Mouse (Mus musculus) forebrain, embryonic 12.5 days (tissue): Measurements from ENCODE around the gene Drg1. TPM values are rescaled to one million over a fixed set of nuclear protein-coding genes. Genes with fewer than 3 reads are reported as not detected.
A peak's percentile ranks its signal among the peaks of the same experiment; 100 is the strongest.

Source experiments
- ATAC-seq: fragments of 200-750 bp; cut with Nextera tagmentation; 2 replicates; pipeline ENCODE4 v1.8.0; 2017; ENCODE audit warnings: moderate TSS enrichment; ENCODE audit not compliant: low FRiP score
- H3K27ac ChIP-seq: fragments of 300-500 bp; sonication (generic); 2 replicates; pipeline ENCODE4 v1.5.1; 2016; ENCODE audit warnings: mild to moderate bottlenecking
- H3K27me3 ChIP-seq: fragments of 300-500 bp; sonication (generic); 2 replicates; pipeline ENCODE4 v1.6.1; 2016; ENCODE audit warnings: mild to moderate bottlenecking
- H3K36me3 ChIP-seq: fragments of 300-500 bp; sonication (generic); replicated peaks from 2 replicates; pipeline ENCODE4 v1.6.1; 2016; ENCODE audit warnings: mild to moderate bottlenecking
- H3K4me1 ChIP-seq: fragments of 300-500 bp; sonication (generic); 2 replicates; pipeline ENCODE4 v1.6.1; 2016
- H3K4me2 ChIP-seq: fragments of 300-500 bp; sonication (generic); 2 replicates; pipeline ENCODE4 v1.6.1; 2016; ENCODE audit warnings: mild to moderate bottlenecking, moderate library complexity
- H3K4me3 ChIP-seq: fragments of 300-500 bp; sonication (generic); replicated peaks from 2 replicates; pipeline ENCODE4 v1.5.1; 2016; ENCODE audit warnings: mild to moderate bottlenecking
- H3K9ac ChIP-seq: fragments of 300-500 bp; sonication (generic); 2 replicates; pipeline ENCODE4 v1.6.1; 2016; ENCODE audit warnings: mild to moderate bottlenecking
- H3K9me3 ChIP-seq: fragments of 300-500 bp; sonication (generic); 2 replicates; pipeline ENCODE4 v1.6.1; 2016
- WGBS: fragments of 180-500 bp; shearing (Covaris S2); methylation state at CpG from one replicate; pipeline ENCODE4 v1.1.7; 2016; 5-methylcytosine and 5-hydroxymethylcytosine counted together
- polyA plus RNA-seq: library from polyadenylated mRNA; unstranded; fragments of >200 nt; fragmentation: Nextera tagmentation; extraction: Ambion mirVana; gene quantifications from 2 replicates; pipeline ENCODE4 v1.2.1, GENCODE M21; 2016

Gene Drg1
- polyA plus RNA-seq, 1 experiment from 2014 or later: 268 TPM

DNA sequence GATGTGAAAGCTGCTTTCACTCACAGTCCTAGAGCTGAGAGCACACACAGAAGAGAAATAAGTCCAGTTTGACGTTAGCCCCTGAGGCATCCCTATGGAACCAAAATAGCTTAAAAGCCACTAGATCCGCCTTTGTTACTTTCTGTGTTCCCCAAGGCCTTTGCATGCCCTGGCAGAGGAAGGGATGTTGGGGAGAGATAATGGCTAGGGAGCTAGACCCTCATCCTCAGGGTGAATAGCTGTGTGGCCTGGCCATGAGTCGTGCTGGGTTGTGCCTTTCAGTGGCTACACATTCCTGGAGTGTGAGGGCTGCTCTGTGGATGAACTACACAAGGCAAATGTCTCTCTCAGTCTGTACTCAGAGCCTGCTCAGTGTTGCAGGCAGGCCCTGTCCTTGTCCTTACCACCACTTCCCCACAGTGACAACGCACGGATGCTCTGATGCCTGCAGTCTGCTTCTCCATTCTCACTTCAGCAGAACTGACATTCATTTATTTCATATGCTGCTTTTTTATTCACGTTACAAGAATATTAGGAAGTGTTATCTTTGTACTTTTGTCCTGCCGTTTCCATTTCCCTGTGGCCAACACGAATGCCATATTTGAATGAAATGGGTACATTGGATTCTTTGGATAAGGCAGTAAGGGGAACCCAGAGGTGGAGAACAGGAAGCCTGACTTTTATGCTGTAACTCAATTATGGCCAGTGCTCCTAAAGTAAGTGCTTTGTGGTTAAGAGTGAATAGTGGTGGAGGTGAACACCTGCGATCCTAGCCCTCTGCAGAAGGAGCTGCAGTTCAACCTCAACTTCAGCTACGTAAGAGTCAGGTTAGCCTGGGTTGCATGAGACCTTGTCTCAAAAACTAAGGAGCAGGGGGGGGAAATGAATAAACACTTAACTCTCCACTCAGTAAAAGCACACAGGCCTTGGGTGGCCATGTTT is 31.9 kb upstream of the Drg1 start:
- Histone ChIP-seq H3K9ac (no peak overlapping the region), H3K4me1 (peaks cover 40% of the 10 kb centered on the region), H3K4me3 (no peak overlapping the region), H3K9me3 (no peaks in the 10 kb centered on the region), H3K4me2 (no peak overlapping the region), H3K27ac (no peak overlapping the region), H3K27me3 (no peaks in the 10 kb centered on the region), H3K36me3 (peaks cover 98% of the 10 kb centered on the region)
- ATAC-seq: no peak
- WGBS: 92% methylated on average over 10 of the region's 10 CpGs

DNA sequence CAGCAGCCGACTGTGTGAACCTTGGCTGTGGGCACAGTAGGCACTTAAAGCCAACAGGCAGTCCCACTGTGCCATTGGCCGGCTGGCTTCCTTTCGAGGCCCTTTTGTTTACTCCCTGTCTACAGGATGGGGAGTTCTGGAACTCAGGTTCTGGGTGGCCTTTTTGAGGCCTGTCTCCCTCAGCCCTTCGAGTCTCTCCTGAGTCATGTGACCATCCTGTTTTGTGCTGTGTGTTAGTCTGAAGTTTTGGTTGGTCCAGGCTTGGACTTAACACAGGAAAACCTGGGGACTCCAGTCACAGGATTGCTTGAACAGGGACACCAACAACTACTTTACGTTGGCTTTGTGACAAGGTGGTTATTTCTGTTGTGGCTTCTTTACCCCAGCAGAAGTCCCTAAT is 29.8 kb upstream of the Drg1 start:
- Histone ChIP-seq H3K4me1 (peaks cover 44% of the 10 kb centered on the region), H3K27ac (no peak overlapping the region), H3K27me3 (no peaks in the 10 kb centered on the region), H3K9ac (peak overlapping the region; percentile 36; the same call in 1 of the 2 replicates), H3K4me2 (peak overlapping the region; percentile 89), H3K4me3 (peak overlapping the region; percentile 1; the same call in 1 of the 2 replicates), H3K9me3 (no peaks in the 10 kb centered on the region), H3K36me3 (peaks cover 77% of the 10 kb centered on the region)
- WGBS: 67% methylated on average over 5 of the region's 5 CpGs
- ATAC-seq: no peak

DNA sequence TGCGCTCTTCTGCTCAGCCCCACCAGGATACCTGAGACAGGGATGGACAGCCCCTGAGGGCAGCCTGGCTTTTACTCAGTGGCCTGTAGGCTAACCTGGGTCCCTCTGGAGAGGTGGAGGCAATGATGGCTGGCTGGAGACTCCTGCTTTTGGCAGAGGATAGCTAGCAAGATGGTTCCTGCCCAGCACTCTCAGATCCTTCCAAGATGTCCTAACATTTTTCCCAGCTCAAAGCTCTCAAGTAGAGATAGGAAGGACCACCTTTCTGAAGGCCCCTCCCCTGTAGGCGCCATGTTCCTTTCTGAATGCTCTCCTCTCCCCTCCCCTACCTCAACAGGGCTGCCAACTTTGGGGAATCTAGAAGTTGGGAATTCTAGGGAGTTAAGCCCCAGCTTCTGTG is 28.4 kb upstream of the Drg1 start:
- peak overlapping the region; percentile 91 for H3K4me3 ChIP-seq
- H3K27me3 ChIP-seq: no peaks in the 10 kb centered on the region
- no peaks in the 10 kb centered on the region for H3K9me3 ChIP-seq
- ATAC-seq: no peak
- H3K27ac ChIP-seq: peak overlapping the region; percentile 100; the same call in 1 of the 2 replicates
- peak overlapping the region; percentile 97 for H3K9ac ChIP-seq
- H3K36me3 ChIP-seq: peaks cover 63% of the 10 kb centered on the region
- WGBS: 91% methylated on average over 2 of the region's 2 CpGs
- peak overlapping the region; percentile 89 for H3K4me2 ChIP-seq
- H3K4me1 ChIP-seq: peaks cover 44% of the 10 kb centered on the region

DNA sequence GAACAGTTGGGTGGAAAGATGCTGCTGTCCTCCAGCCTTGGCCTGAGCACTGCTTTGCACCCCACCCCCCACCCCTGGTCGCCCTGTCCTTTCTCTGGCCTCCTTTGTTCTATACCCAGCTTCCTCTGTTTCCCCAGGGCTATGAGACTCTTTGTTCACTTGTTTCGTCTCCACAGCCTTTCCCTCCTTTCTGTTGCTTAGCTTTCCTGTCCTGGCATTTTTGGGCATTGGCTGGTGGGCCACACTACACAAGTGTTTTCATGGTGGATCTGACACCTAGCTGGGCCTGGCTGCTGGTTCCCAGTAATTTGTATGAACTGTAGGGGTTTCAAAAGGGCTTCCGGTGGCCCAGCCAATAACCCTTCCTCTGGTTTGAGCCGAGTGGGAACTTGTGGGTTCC is 27.1 kb upstream of the Drg1 start:
- no peaks in the 10 kb centered on the region for H3K9me3 ChIP-seq
- H3K4me3 ChIP-seq: peak overlapping the region; percentile 91
- peak overlapping the region; percentile 100 for H3K27ac ChIP-seq
- 11% methylated on average over 4 of the region's 4 CpGs for WGBS
- peak overlapping the region; percentile 89 for H3K4me2 ChIP-seq
- H3K27me3 ChIP-seq: no peaks in the 10 kb centered on the region
- peak overlapping the region; percentile 97 for H3K9ac ChIP-seq
- ATAC-seq: no peak
- H3K36me3 ChIP-seq: peaks cover 50% of the 10 kb centered on the region
- H3K4me1 ChIP-seq: peaks cover 46% of the 10 kb centered on the region

DNA sequence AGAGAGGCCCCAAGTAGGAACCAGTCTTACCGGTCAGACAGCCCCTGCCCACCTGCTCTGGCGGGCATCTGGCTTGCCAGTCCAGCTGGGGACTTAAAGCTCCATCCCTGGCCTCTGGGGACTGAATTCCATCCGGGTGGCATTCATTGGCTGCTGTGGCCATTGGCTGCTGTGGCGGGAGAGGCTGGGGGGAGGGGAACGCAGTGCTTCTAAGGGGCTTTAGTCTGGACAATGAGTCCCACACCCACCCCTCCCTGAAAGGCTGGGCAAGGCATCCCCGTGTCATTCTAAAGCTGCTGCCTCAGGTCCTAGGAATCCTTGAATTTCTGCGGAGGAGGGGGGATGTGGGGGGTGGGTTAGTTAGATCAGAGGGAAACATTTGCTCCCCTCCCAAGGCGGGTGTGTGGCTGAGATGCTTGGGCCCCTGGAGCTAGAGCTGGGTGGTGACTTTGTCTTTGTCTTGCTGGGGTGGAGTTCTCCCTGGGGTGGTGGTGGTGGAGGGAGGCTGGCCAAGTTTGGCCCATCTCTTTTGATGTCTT is 26.6 kb upstream of the Drg1 start:
- Histone ChIP-seq H3K27me3 (no peaks in the 10 kb centered on the region), H3K36me3 (peaks cover 44% of the 10 kb centered on the region), H3K4me2 (peak overlapping the region; percentile 89), H3K27ac (peak overlapping the region; percentile 100), H3K9ac (peak overlapping the region; percentile 97), H3K4me1 (peaks cover 51% of the 10 kb centered on the region), H3K9me3 (no peaks in the 10 kb centered on the region), H3K4me3 (peak overlapping the region; percentile 91)
- ATAC-seq: peak; percentile 61
- WGBS: 0% methylated on average over 8 of the region's 8 CpGs

DNA sequence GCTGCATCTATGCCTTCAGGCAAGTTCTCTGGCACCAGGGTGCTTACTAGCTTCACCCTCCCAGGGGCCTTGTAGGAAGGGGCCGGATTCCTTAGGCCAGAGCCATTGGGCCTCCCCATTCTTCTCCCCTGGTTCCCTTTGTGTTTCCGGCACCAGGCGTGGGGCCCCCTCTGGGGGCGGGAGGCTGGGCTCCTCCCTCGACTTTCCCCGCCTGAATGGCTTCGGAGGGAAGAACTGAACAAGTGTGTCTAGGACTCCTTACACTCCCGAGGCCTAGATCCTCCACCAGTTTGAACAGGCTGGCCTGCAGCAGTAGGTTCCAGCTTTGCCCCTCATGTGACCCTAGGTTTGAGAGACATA is 25.8 kb upstream of the Drg1 start:
- H3K27me3 ChIP-seq: no peaks in the 10 kb centered on the region
- peaks cover 56% of the 10 kb centered on the region for H3K4me1 ChIP-seq
- H3K27ac ChIP-seq: peak overlapping the region; percentile 100
- no peaks in the 10 kb centered on the region for H3K9me3 ChIP-seq
- 0% methylated on average over 8 of the region's 8 CpGs for WGBS
- H3K4me3 ChIP-seq: peak overlapping the region; percentile 91
- H3K4me2 ChIP-seq: peak overlapping the region; percentile 89
- H3K36me3 ChIP-seq: peaks cover 37% of the 10 kb centered on the region
- H3K9ac ChIP-seq: peak overlapping the region; percentile 97
- peak; percentile 21 for ATAC-seq

DNA sequence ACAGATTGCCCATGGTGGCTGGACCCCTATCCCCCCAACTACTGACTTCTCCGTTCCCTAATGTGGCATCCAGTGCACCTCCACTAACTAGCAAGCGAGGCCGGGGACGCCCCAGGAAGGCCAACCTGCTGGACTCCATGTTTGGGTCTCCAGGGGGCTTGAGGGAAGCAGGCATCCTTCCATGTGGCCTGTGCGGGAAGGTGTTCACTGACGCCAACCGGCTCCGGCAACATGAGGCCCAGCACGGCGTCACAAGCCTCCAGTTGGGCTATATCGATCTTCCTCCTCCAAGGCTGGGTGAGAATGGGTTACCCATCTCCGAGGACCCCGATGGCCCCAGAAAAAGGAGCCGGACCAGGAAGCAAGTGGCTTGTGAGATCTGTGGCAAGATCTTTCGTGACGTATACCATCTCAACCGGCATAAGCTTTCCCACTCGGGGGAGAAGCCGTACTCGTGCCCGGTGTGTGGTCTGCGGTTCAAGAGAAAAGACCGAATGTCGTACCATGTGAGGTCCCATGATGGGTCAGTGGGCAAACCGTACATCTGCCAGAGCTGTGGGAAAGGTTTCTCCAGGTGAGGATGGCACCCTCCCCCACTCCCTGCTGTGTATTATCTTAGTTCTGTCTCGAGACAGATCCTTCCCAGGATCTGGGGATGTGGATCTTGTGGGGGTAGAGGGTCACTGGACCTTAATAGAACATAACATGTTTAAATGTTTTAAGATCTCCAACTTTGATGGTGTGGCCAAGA is 25.3 kb upstream of the Drg1 start:
- under 1% methylated on average over 26 of the region's 26 CpGs for WGBS
- peaks cover 53% of the 10 kb centered on the region for H3K4me1 ChIP-seq
- H3K9me3 ChIP-seq: no peaks in the 10 kb centered on the region
- H3K4me3 ChIP-seq: peak overlapping the region; percentile 91
- H3K27ac ChIP-seq: peak overlapping the region; percentile 100
- peaks cover 31% of the 10 kb centered on the region for H3K36me3 ChIP-seq
- H3K4me2 ChIP-seq: peak overlapping the region; percentile 89
- H3K27me3 ChIP-seq: no peaks in the 10 kb centered on the region
- peak overlapping the region; percentile 97 for H3K9ac ChIP-seq
- no peak for ATAC-seq

DNA sequence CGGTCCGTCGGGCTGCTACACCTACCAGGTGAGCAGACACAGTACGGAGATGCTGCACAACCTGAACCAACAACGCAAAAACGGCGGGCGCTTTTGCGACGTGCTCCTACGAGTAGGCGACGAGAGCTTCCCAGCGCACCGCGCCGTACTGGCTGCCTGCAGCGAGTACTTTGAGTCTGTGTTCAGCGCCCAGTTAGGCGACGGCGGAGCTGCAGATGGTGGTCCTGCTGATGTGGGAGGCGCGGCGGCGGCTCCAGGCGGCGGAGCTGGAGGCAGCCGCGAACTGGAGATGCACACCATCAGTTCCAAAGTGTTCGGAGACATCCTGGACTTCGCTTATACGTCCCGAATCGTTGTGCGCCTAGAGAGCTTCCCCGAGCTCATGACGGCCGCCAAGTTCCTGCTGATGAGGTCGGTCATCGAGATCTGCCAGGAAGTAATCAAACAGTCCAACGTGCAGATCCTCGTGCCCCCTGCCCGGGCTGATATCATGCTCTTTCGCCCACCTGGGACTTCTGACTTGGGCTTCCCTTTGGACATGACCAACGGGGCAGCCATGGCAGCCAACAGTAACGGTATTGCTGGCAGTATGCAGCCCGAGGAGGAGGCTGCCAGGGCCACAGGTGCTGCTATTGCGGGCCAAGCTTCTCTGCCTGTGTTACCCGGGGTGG is 24.6 kb upstream of the Drg1 start:
- peaks cover 46% of the 10 kb centered on the region for H3K4me1 ChIP-seq
- no peak; the same call in 1 of the 2 replicates for ATAC-seq

DNA sequence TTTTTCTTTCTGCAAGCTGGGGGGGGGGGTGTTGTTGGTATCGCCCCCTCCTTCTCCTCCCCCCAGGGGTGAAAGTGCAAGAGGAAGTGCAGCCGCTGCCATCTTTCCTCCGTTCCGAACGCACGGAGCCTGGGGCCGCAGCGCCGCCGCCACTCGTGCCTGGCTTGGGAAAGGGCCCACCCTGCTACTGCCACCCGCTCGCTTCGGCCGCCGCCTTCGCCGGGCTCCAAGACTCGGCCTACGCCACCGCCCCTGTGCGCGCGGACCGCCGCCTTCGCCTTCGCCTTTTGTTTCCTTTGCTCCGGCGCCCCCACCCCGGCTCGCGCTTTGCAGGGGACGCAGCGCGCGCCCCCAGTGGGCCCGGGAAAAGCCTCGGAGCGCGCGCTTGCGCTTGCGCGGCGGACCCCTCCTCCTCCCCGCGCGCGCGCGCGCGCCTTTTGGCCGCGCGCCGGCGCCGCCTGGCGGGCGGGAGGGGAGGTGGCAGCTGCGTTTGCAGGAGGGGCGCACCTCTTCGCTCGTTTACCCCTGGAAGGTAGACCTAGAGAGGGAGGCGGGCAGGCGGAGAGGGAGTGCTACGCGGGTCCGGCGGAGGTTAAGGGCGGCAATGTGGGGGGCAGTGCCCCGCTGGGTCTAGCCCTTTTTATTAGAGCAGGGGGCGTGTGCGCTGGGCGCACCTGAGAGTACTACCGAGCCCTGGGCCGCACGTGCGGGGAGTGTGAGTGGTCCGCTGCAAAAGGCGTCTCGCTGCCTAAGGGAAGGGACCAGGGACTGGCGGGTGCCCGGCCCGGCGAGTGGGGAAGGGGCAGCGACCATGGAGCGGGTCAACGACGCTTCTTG is 23.8 kb upstream of the Drg1 start:
- Histone ChIP-seq H3K4me3 (peak overlapping the region; percentile 91), H3K4me2 (peak overlapping the region; percentile 89), H3K36me3 (peaks cover 18% of the 10 kb centered on the region), H3K4me1 (peaks cover 38% of the 10 kb centered on the region), H3K27ac (peak overlapping the region; percentile 100), H3K9ac (peak overlapping the region; percentile 97), H3K27me3 (no peaks in the 10 kb centered on the region), H3K9me3 (no peaks in the 10 kb centered on the region)
- peak; percentile 47 for ATAC-seq
- WGBS: under 1% methylated on average over 82 of the region's 92 CpGs

More for the DNA sequence above, 24.6 kb upstream of the Drg1 start:
- Histone ChIP-seq H3K27me3 (no peaks in the 10 kb centered on the region), H3K36me3 (peaks cover 24% of the 10 kb centered on the region), H3K4me3 (peak overlapping the region; percentile 91), H3K9me3 (no peaks in the 10 kb centered on the region), H3K4me2 (peak overlapping the region; percentile 89), H3K9ac (peak overlapping the region; percentile 97), H3K27ac (peak overlapping the region; percentile 100)
- under 1% methylated on average over 50 of the region's 50 CpGs for WGBS

DNA sequence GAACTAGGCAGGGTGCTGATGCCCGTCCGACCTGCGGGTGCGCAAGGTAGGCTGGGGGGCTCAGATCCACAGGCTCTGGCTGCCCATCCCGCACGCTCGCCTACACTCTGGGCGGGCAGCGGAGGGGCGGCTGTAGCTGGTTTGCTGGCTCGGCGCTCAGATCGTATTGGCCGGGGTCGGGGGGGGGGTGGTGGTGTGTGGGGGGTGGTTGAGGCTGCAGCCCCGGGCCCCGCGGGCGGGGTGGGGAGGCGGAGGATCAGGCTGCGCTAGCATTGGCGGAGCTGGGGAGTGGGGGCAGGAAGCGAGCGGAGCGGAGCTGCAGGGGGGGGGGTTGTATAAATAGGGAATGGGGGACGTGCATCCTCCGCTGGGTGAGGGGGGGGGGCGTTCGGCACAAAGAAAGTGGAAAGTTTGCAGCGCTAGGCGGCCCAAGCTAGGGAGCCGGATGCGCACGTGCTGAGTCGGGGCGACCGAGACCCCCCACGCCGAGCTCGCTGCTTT is 23.1 kb upstream of the Drg1 start:
- H3K9me3 ChIP-seq: no peaks in the 10 kb centered on the region
- peak overlapping the region; percentile 91 for H3K4me3 ChIP-seq
- peak; percentile 82 for ATAC-seq

More for the DNA sequence above, 23.1 kb upstream of the Drg1 start:
- Histone ChIP-seq H3K27ac (peak overlapping the region; percentile 100), H3K4me2 (peak overlapping the region; percentile 89), H3K4me1 (peaks cover 32% of the 10 kb centered on the region), H3K27me3 (no peaks in the 10 kb centered on the region), H3K9ac (peak overlapping the region; percentile 97), H3K36me3 (peaks cover 12% of the 10 kb centered on the region)
- WGBS: under 1% methylated on average over 22 of the region's 40 CpGs
